Mouse (Mus musculus): Measurements from ENCODE around the gene Rlf. TPM values are rescaled to one million over a fixed set of nuclear protein-coding genes. Genes with fewer than 3 reads are reported as not detected.
"Not testable (repeated sequence)": the region's sequence is repeated elsewhere in the genome, so short reads cannot be mapped to it uniquely, and the experiment has no call there.

Gene Rlf
- polyA plus RNA-seq, 1 experiment, result 7.1 TPM

- H3K27ac ChIP-seq (ENCODE audit: control insufficient read depth, insufficient read depth, low read length), result no peak overlapping the region
- no peaks in the 10 kb centered on the region for H3K27me3 ChIP-seq (ENCODE audit: control insufficient read depth, insufficient read depth, low read length)
- 94% methylated on average over 3 of the region's 3 CpGs for WGBS
- H3K36me3 ChIP-seq (ENCODE audit: control insufficient read depth, insufficient read depth, low read length), result no peaks in the 10 kb centered on the region
- H3K4me1 ChIP-seq (replicated peaks; ENCODE audit: control insufficient read depth, insufficient read depth, low read length), result no peaks in the 10 kb centered on the region
- TF ChIP-seq CTCF (IDR thresholded peaks at IDR 0.05; ENCODE audit: borderline replicate concordance, control insufficient read depth, extremely low read depth, insufficient read depth, low read length, poor library complexity) (no peak), POLR2A (IDR thresholded peaks at IDR 0.05; ENCODE audit: control insufficient read depth, extremely low read depth, insufficient read depth, low read length, poor library complexity) (no peak)
- no peak overlapping the region for H3K4me3 ChIP-seq (ENCODE audit: control insufficient read depth, insufficient read depth, low read length)
- DNase-seq, result no peak
Observed at GRCm38 (mm10) chr4:121179669-121180068, 35.2 kb downstream of the Rlf start.

- no peak overlapping the region for H3K4me3 ChIP-seq (ENCODE audit: control insufficient read depth, insufficient read depth, low read length)
- no peak overlapping the region for H3K27ac ChIP-seq (ENCODE audit: control insufficient read depth, insufficient read depth, low read length)
- WGBS, result 98% methylated on average over 2 of the region's 2 CpGs
- no peaks in the 10 kb centered on the region for H3K4me1 ChIP-seq (replicated peaks; ENCODE audit: control insufficient read depth, insufficient read depth, low read length)
- H3K36me3 ChIP-seq (ENCODE audit: control insufficient read depth, insufficient read depth, low read length), result peaks cover 42% of the 10 kb centered on the region
- no peak for DNase-seq
- no peaks in the 10 kb centered on the region for H3K27me3 ChIP-seq (ENCODE audit: control insufficient read depth, insufficient read depth, low read length)
- TF ChIP-seq CTCF (IDR thresholded peaks at IDR 0.05; ENCODE audit: borderline replicate concordance, control insufficient read depth, extremely low read depth, insufficient read depth, low read length, poor library complexity), result no peak
- no peak for TF ChIP-seq POLR2A (IDR thresholded peaks at IDR 0.05; ENCODE audit: control insufficient read depth, extremely low read depth, insufficient read depth, low read length, poor library complexity)
Observed at GRCm38 (mm10) chr4:121167656-121168055, 47.2 kb downstream of the Rlf start.

GRCm38 (mm10) chr4:121166697-121167096 lies 48.2 kb downstream of the Rlf start:
- not testable (repeated sequence) for H3K27ac ChIP-seq (ENCODE audit: control insufficient read depth, insufficient read depth, low read length); H3K27me3 ChIP-seq (ENCODE audit: control insufficient read depth, insufficient read depth, low read length); H3K4me1 ChIP-seq (replicated peaks; ENCODE audit: control insufficient read depth, insufficient read depth, low read length); H3K4me3 ChIP-seq (ENCODE audit: control insufficient read depth, insufficient read depth, low read length); DNase-seq
- H3K36me3 ChIP-seq (ENCODE audit: control insufficient read depth, insufficient read depth, low read length), result peaks cover 42% of the 10 kb centered on the region
- WGBS, result 97% methylated on average over 4 of the region's 5 CpGs

- no peak for TF ChIP-seq POLR2A (IDR thresholded peaks at IDR 0.05; ENCODE audit: control insufficient read depth, extremely low read depth, insufficient read depth, low read length, poor library complexity)
- TF ChIP-seq CTCF (IDR thresholded peaks at IDR 0.05; ENCODE audit: borderline replicate concordance, control insufficient read depth, extremely low read depth, insufficient read depth, low read length, poor library complexity), result no peak
- no peaks in the 10 kb centered on the region for H3K4me1 ChIP-seq (replicated peaks; ENCODE audit: control insufficient read depth, insufficient read depth, low read length)
- WGBS, result 95% methylated on average over 2 of the region's 2 CpGs
- no peaks in the 10 kb centered on the region for H3K27me3 ChIP-seq (ENCODE audit: control insufficient read depth, insufficient read depth, low read length)
- H3K4me3 ChIP-seq (ENCODE audit: control insufficient read depth, insufficient read depth, low read length), result no peak overlapping the region
- H3K27ac ChIP-seq (ENCODE audit: control insufficient read depth, insufficient read depth, low read length), result no peak overlapping the region
- H3K36me3 ChIP-seq (ENCODE audit: control insufficient read depth, insufficient read depth, low read length), result peaks cover 18% of the 10 kb centered on the region
- DNase-seq, result no peak
Observed at GRCm38 (mm10) chr4:121163501-121164030, 51.3 kb downstream of the Rlf start.

GRCm38 (mm10) chr4:121109126-121109525 lies 105.8 kb downstream of the Rlf start, which contains the start of gene Tmco2:
Tmco2 (minus strand) TSS chr4:121109226.
- no peak within 1 kb of the TSS for H3K27ac ChIP-seq (ENCODE audit: control insufficient read depth, insufficient read depth, low read length)
- WGBS, result 96% methylated on average over 2 of the region's 2 CpGs
- no peaks in the 10 kb centered on the region for H3K27me3 ChIP-seq (ENCODE audit: control insufficient read depth, insufficient read depth, low read length)
- H3K4me3 ChIP-seq (ENCODE audit: control insufficient read depth, insufficient read depth, low read length), result no peak within 1 kb of the TSS
- TF ChIP-seq CTCF (IDR thresholded peaks at IDR 0.05; ENCODE audit: borderline replicate concordance, control insufficient read depth, extremely low read depth, insufficient read depth, low read length, poor library complexity) (no peak), POLR2A (IDR thresholded peaks at IDR 0.05; ENCODE audit: control insufficient read depth, extremely low read depth, insufficient read depth, low read length, poor library complexity) (no peak)
- DNase-seq, result no peak
- no peaks in the 10 kb centered on the region for H3K4me1 ChIP-seq (replicated peaks; ENCODE audit: control insufficient read depth, insufficient read depth, low read length)
- H3K36me3 ChIP-seq (ENCODE audit: control insufficient read depth, insufficient read depth, low read length), result no peaks in the 10 kb centered on the region

- Histone ChIP-seq H3K27me3 (ENCODE audit: control insufficient read depth, insufficient read depth, low read length) (no peaks in the 10 kb centered on the region), H3K27ac (ENCODE audit: control insufficient read depth, insufficient read depth, low read length) (no peak overlapping the region), H3K4me3 (ENCODE audit: control insufficient read depth, insufficient read depth, low read length) (no peak overlapping the region), H3K4me1 (replicated peaks; ENCODE audit: control insufficient read depth, insufficient read depth, low read length) (peaks cover under 1% of the 10 kb centered on the region; the same call in 1 of the 2 replicates), H3K36me3 (ENCODE audit: control insufficient read depth, insufficient read depth, low read length) (no peaks in the 10 kb centered on the region)
- no peak for DNase-seq
- WGBS, result 91% methylated on average over 4 of the region's 4 CpGs
- no peak for TF ChIP-seq CTCF (IDR thresholded peaks at IDR 0.05; ENCODE audit: borderline replicate concordance, control insufficient read depth, extremely low read depth, insufficient read depth, low read length, poor library complexity)
- no peak for TF ChIP-seq POLR2A (IDR thresholded peaks at IDR 0.05; ENCODE audit: control insufficient read depth, extremely low read depth, insufficient read depth, low read length, poor library complexity)
Observed at GRCm38 (mm10) chr4:121103304-121103703, 111.6 kb downstream of the Rlf start.
